Mouse (Mus musculus) spleen, adult 10 weeks (tissue): ENCODE measurements around the gene Prom1. TPM values are rescaled to one million over a fixed set of nuclear protein-coding genes. Genes with fewer than 3 reads are reported as not detected.

ENCODE experiments used
- polyA plus RNA-seq: library from polyadenylated mRNA; stranded (reverse); fragments of 350-450 nt; fragmentation: Illumina TruSeq; extraction: RNeasy Lipid Tissue Mini Kit (QIAGEN cat#74804); gene quantifications from one replicate; pipeline ENCODE4 v1.2.3, GENCODE M21; 2015; ENCODE audit warnings: low replicate concordance; ENCODE audit not compliant: insufficient read depth

Gene Prom1
- 2.4 TPM for polyA plus RNA-seq

GRCm38 (mm10) chr5:44101231-44102110 lies at the start of gene Prom1:
TSS of gene Prom1 (minus strand) at chr5:44102032.

GRCm38 (mm10) chr5:43981620-43982019 lies 120.2 kb downstream of the Prom1 start, which contains the start of gene Fgfbp1:
TSS of gene Fgfbp1 (minus strand) at chr5:43981779.

Other genes starting within 250 kb of the Prom1 start
- 164 TPM for gene Cd38, start 233.5 kb downstream of the Prom1 start, polyA plus RNA-seq
- gene Gm7879, start 188.9 kb downstream of the Prom1 start, polyA plus RNA-seq: not detected
- gene Fgfbp1, start 120.3 kb downstream of the Prom1 start, polyA plus RNA-seq: not detected
- 91.7 TPM for gene Tapt1, start 124.6 kb upstream of the Prom1 start, polyA plus RNA-seq